Mouse (Mus musculus): ENCODE measurements around the gene Chd2. TPM values are rescaled to one million over a fixed set of nuclear protein-coding genes. Genes with fewer than 3 reads are reported as not detected.
"Not testable (repeated sequence)": the region's sequence is repeated elsewhere in the genome, so short reads cannot be mapped to it uniquely, and the experiment has no call there.

Gene Chd2
- polyA plus RNA-seq, 1 experiment from 2014 or later, result 44.7 TPM

DNA sequence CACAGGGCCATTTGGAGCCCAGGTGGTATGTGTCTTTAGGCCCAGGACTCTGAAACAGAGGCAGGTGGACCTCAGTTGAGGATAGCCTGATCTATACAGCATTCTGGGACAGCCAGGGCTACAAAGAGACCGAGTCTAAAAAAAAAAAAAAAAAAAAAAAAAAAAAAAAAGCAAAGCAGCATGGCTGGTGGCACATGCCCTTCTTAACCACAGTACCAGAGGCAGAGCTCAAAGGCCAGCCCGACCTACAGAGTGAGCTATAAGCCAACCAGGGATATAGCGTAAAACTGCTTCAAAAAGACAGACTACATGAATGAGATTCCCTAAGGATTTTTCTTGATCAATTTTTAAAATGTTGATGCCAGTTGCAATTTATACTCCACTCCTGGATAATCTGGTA lies 9.5 kb downstream of the Chd2 start:
- no peak for DNase-seq (ENCODE audit: low spot score)
- no peak overlapping the region for H3K27ac ChIP-seq (ENCODE audit: low read depth, low read length)

DNA sequence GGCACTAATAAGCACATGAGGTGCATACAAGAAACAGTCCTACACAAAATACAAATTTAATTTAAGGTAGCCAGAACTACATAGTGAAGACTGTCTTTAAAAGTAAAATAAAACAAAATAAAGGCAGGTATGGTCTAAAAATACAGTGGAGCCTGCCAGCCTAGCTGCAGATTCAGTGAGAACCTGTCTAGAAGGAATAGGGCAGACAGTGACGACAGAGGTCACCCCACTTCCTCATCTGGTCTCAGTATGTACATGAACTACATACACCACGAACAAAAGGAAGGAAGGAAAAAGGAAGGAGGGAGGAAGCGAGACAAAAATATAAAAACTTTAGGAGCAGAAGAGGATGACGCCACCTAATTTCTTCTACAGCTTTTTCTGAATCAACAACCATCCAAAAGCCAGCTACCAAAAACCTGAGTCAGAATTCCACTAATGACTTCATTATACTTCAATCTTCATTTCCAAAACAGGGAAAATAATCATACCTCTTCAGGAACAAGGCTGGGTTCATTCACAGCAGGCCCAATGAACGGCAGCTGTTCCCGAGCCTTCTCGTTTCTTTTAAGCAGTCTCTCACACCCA lies 10.0 kb downstream of the Chd2 start:
- Histone ChIP-seq H3K9me3 (ENCODE audit: control insufficient read depth, low read length) (no peaks in the 10 kb centered on the region), H3K4me1 (ENCODE audit: control insufficient read depth, insufficient read depth, low read length) (0 out of 2 replicates have a peak, but pooled peaks cover 4% of the 10 kb centered on the region), H3K4me3 (ENCODE audit: low read depth, low read length) (no peak overlapping the region), H3K9ac (ENCODE audit: low read length) (no peak overlapping the region), H3K4me2 (ENCODE audit: low read depth) (no peak overlapping the region), H3K27ac (ENCODE audit: low read depth, low read length) (no peak overlapping the region), H3K27me3 (ENCODE audit: control insufficient read depth, insufficient read depth, low read length) (no peaks in the 10 kb centered on the region), H3K36me3 (ENCODE audit: control insufficient read depth, insufficient read depth, low read length) (no peaks in the 10 kb centered on the region)
- 85% methylated on average over 7 of the region's 7 CpGs for WGBS
- no peak for ATAC-seq (ENCODE audit: insufficient read depth, low FRiP score, low TSS enrichment)
- DNase-seq (ENCODE audit: low spot score), result no peak

More for the DNA sequence above, 9.5 kb downstream of the Chd2 start:
- Histone ChIP-seq H3K4me2 (ENCODE audit: low read depth) (no peak overlapping the region), H3K9me3 (ENCODE audit: control insufficient read depth, low read length) (no peaks in the 10 kb centered on the region), H3K36me3 (ENCODE audit: control insufficient read depth, insufficient read depth, low read length) (no peaks in the 10 kb centered on the region), H3K9ac (ENCODE audit: low read length) (no peak overlapping the region), H3K4me3 (ENCODE audit: low read depth, low read length) (no peak overlapping the region), H3K27me3 (ENCODE audit: control insufficient read depth, insufficient read depth, low read length) (no peaks in the 10 kb centered on the region), H3K4me1 (ENCODE audit: control insufficient read depth, insufficient read depth, low read length) (peaks cover 8% of the 10 kb centered on the region; the same call in 1 of the 2 replicates)
- WGBS, result 88% methylated on average over 3 of the region's 3 CpGs
- ATAC-seq (ENCODE audit: insufficient read depth, low FRiP score, low TSS enrichment), result no peak

DNA sequence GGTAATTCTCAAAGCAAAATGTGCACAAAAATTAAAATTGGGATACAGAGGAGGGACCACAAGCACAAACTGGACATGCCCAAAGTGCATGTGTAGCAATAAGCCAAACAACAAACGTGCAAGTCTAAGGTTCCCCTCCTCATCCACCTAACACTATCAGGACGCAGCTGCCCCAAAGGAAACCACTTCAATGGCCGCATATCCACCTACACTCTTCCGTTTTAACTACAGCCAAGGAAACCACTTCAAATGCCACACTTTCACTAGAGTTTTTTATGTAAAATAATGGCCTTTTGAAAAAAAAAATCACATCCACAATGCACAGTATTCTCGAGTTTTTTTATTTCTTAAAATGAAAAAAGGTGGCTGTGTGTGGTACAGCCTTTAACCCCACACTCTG lies 10.8 kb downstream of the Chd2 start:
- ATAC-seq (ENCODE audit: insufficient read depth, low FRiP score, low TSS enrichment), result no peak

DNA sequence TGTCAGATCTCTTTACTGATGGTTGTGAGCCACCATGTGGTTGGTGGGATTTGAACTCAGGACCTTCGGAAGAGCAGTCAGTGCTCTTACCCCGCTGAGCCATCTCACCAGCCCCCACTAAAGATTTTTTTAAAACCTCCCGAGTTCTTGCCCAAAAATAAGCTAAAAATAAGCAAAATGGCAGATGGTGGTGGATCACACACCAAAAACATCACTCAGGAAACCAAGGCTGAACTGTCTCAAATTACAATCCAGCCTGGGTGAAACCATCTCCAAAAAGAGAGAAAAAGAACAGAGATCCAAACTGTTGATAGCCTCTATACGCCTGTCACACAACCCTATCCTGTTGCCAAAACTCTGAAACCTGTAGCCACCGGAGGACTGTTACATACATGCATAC lies 11.5 kb downstream of the Chd2 start:
- H3K36me3 ChIP-seq (ENCODE audit: control insufficient read depth, insufficient read depth, low read length), result no peaks in the 10 kb centered on the region
- ATAC-seq (ENCODE audit: insufficient read depth, low FRiP score, low TSS enrichment) (no peak), DNase-seq (ENCODE audit: low spot score) (no peak)
- 94% methylated on average over 5 of the region's 5 CpGs for WGBS
- no peaks in the 10 kb centered on the region for H3K9me3 ChIP-seq (ENCODE audit: control insufficient read depth, low read length)
- H3K4me1 ChIP-seq (ENCODE audit: control insufficient read depth, insufficient read depth, low read length), result 0 out of 2 replicates have a peak, but pooled peaks cover 4% of the 10 kb centered on the region
- H3K27me3 ChIP-seq (ENCODE audit: control insufficient read depth, insufficient read depth, low read length), result no peaks in the 10 kb centered on the region
- no peak overlapping the region for H3K27ac ChIP-seq (ENCODE audit: low read depth, low read length)
- no peak overlapping the region for H3K9ac ChIP-seq (ENCODE audit: low read length)
- no peak overlapping the region for H3K4me2 ChIP-seq (ENCODE audit: low read depth)
- H3K4me3 ChIP-seq (ENCODE audit: low read depth, low read length), result no peak overlapping the region

More for the DNA sequence above, 10.8 kb downstream of the Chd2 start:
- Histone ChIP-seq H3K9ac (ENCODE audit: low read length) (no peak overlapping the region), H3K9me3 (ENCODE audit: control insufficient read depth, low read length) (no peaks in the 10 kb centered on the region), H3K27me3 (ENCODE audit: control insufficient read depth, insufficient read depth, low read length) (no peaks in the 10 kb centered on the region), H3K4me1 (ENCODE audit: control insufficient read depth, insufficient read depth, low read length) (0 out of 2 replicates have a peak, but pooled peaks cover 4% of the 10 kb centered on the region), H3K27ac (ENCODE audit: low read depth, low read length) (no peak overlapping the region), H3K36me3 (ENCODE audit: control insufficient read depth, insufficient read depth, low read length) (no peaks in the 10 kb centered on the region), H3K4me2 (ENCODE audit: low read depth) (no peak overlapping the region), H3K4me3 (ENCODE audit: low read depth, low read length) (no peak overlapping the region)
- no peak for DNase-seq (ENCODE audit: low spot score)
- WGBS, result 88% methylated on average over 5 of the region's 5 CpGs

DNA sequence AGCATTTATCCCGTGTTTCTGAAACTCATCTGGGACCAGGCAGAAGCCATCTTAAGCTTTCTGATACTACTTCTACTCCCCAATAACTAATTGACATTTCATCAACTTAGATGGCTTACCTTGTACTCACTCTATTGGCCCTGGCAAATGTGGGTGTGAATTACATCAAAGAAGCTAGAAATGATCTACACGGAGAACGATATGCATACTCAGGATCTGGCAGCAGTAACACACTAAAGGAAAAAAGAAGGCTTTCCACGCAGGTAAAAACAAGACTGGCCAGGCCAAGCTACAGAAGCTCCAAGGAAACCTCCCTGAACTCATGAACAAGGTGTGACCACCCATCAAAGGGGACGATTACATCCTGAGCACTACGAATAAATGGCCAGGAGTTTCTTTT lies 12.4 kb downstream of the Chd2 start:
- Histone ChIP-seq H3K27ac (ENCODE audit: low read depth, low read length) (no peak overlapping the region), H3K9me3 (ENCODE audit: control insufficient read depth, low read length) (no peaks in the 10 kb centered on the region), H3K27me3 (ENCODE audit: control insufficient read depth, insufficient read depth, low read length) (no peaks in the 10 kb centered on the region), H3K4me3 (ENCODE audit: low read depth, low read length) (no peak overlapping the region), H3K36me3 (ENCODE audit: control insufficient read depth, insufficient read depth, low read length) (no peaks in the 10 kb centered on the region), H3K9ac (ENCODE audit: low read length) (no peak overlapping the region), H3K4me2 (ENCODE audit: low read depth) (no peak overlapping the region), H3K4me1 (ENCODE audit: control insufficient read depth, insufficient read depth, low read length) (0 out of 2 replicates have a peak, but pooled peaks cover 4% of the 10 kb centered on the region)
- WGBS, result 93% methylated on average over 6 of the region's 6 CpGs
- no peak for DNase-seq (ENCODE audit: low spot score)
- no peak for ATAC-seq (ENCODE audit: insufficient read depth, low FRiP score, low TSS enrichment)

DNA sequence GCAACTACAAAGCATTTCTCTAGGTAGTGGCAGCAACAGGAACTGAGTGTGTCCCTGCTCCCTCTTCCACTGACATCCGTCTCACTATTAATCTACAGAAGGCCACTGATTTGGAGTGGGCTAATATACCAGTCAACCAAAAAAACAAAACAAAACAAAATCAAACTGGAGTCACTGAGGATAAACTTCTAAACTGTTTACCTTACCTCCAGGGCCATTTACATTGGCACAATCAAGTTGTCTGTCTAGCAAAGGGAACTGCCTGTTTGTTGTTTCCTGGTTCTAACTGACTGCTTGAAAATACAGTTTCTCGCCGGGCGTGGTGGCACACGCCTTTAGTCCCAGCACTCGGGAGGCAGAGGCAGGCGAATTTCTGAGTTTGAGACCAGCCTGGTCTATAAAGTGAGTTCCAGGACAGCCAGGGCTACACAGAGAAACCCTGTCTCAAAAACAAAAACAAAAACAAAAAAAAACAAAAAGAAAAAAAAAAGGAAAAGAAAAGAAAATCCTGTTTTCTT lies 13.2 kb downstream of the Chd2 start:
- H3K27me3 ChIP-seq (ENCODE audit: control insufficient read depth, insufficient read depth, low read length); H3K9ac ChIP-seq (ENCODE audit: low read length); ATAC-seq (ENCODE audit: insufficient read depth, low FRiP score, low TSS enrichment); DNase-seq (ENCODE audit: low spot score); H3K9me3 ChIP-seq (ENCODE audit: control insufficient read depth, low read length); H3K27ac ChIP-seq (ENCODE audit: low read depth, low read length); H3K36me3 ChIP-seq (ENCODE audit: control insufficient read depth, insufficient read depth, low read length); H3K4me1 ChIP-seq (ENCODE audit: control insufficient read depth, insufficient read depth, low read length); H3K4me2 ChIP-seq (ENCODE audit: low read depth); H3K4me3 ChIP-seq (ENCODE audit: low read depth, low read length): not testable (repeated sequence)
- WGBS, result 86% methylated on average over 7 of the region's 7 CpGs

DNA sequence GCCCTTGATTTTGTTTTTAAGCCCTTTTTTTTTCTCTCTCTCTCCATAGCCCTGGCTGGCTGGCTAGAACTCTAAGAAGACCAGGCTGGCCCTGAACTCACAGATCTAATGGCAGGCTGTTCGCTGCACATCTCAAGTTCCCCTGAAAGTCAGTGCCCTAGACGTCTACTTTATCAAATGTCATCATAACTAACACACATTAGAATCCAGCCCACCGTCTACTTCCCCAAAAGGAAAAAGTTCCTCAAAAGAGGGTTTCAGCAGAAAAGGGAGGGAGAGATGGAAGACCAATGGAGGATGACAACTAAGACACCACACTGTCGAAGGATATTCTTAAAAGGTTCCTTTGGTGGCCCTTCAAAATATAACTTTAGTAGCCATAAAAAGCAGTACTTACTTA lies 14.4 kb downstream of the Chd2 start:
- H3K4me3 ChIP-seq (ENCODE audit: low read depth, low read length), result no peak overlapping the region
- WGBS, result 85% methylated on average over 4 of the region's 4 CpGs
- H3K9me3 ChIP-seq (ENCODE audit: control insufficient read depth, low read length), result no peaks in the 10 kb centered on the region
- no peak overlapping the region for H3K9ac ChIP-seq (ENCODE audit: low read length)
- H3K4me2 ChIP-seq (ENCODE audit: low read depth), result no peak overlapping the region
- H3K27ac ChIP-seq (ENCODE audit: low read depth, low read length), result no peak overlapping the region
- no peaks in the 10 kb centered on the region for H3K27me3 ChIP-seq (ENCODE audit: control insufficient read depth, insufficient read depth, low read length)
- ATAC-seq (ENCODE audit: insufficient read depth, low FRiP score, low TSS enrichment), result no peak
- no peaks in the 10 kb centered on the region for H3K36me3 ChIP-seq (ENCODE audit: control insufficient read depth, insufficient read depth, low read length)
- no peak for DNase-seq (ENCODE audit: low spot score)
- no peaks in the 10 kb centered on the region for H3K4me1 ChIP-seq (ENCODE audit: control insufficient read depth, insufficient read depth, low read length)

DNA sequence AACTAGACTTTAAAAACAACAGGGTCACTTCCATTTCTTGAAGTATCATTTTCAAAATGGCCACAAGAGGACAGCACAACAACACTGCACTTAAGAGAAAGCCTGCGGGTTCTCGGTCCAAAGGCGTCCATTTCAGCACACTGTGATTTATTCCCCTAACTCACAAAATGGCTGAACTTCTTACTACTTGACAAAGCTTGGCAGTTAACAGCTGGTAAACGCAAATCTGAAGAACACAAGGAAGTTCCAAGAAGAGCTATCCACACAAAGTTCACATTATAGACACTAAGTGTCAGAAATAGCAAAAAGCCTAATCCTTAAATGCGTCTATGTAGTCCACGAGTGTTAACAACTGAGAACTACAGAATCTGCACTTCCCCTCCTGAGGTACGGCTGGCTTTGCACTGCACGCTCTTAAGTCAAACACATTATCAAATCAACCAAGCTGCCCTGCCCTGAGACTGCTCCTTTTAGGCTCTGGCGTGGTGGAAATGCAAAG lies 17.1 kb downstream of the Chd2 start:
- Histone ChIP-seq H3K4me2 (ENCODE audit: low read depth) (no peak overlapping the region), H3K4me1 (ENCODE audit: control insufficient read depth, insufficient read depth, low read length) (peaks cover 7% of the 10 kb centered on the region; the same call in 1 of the 2 replicates), H3K27me3 (ENCODE audit: control insufficient read depth, insufficient read depth, low read length) (no peaks in the 10 kb centered on the region), H3K4me3 (ENCODE audit: low read depth, low read length) (no peak overlapping the region), H3K36me3 (ENCODE audit: control insufficient read depth, insufficient read depth, low read length) (peaks cover under 1% of the 10 kb centered on the region; the same call in 1 of the 2 replicates), H3K9ac (ENCODE audit: low read length) (no peak overlapping the region), H3K9me3 (ENCODE audit: control insufficient read depth, low read length) (no peaks in the 10 kb centered on the region), H3K27ac (ENCODE audit: low read depth, low read length) (peak overlapping the region; percentile 47; the same call in 1 of the 2 replicates)
- DNase-seq (ENCODE audit: low spot score) (peak; percentile 41), ATAC-seq (ENCODE audit: insufficient read depth, low FRiP score, low TSS enrichment) (0 out of 2 replicates have a peak, but pooled peaks have one; percentile 45)
- 45% methylated on average over 9 of the region's 9 CpGs for WGBS

Data from neural tube, embryonic 11.5 days (tissue).